Mouse (Mus musculus) yolk sac, embryonic 10.5 days (tissue): ENCODE measurements at regions not wholly inside any gene's neighbourhood (a gene's known extent, or its start where the extent isn't known, plus 50 kb on each side); places are given as distances from the start of the nearest gene placed in this dataset.
A peak's percentile ranks its signal among the peaks of the same experiment; 100 is the strongest.

Source experiments
- DNase-seq: peaks from one replicate; pipeline ENCODE4 v3.0.0-alpha.2; 2017; ENCODE audit warnings: low spot score

DNA sequence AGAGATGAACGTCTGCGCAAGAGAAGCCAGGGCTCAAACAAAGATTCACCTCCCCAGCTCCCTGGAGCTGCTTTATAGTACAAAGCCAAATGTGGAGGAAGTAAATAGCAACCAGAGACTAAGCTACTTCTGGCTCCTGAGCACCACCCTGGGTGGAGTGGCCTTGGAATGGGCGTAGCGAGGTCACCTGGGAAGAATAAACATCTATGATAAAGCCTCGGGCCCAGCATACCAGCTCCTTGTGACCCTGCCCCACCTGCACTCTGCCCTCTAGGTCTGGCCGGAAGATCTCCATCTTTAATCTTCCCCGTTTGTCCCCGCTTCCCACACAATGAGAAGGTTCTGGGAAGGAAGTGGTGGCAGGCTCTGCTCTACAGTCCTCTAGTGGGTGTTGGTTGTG, 61.0 kb upstream of the Ptpn3 start:
- no peak for DNase-seq

- peak; percentile 47 for DNase-seq
Observed at GRCm38 (mm10) chr4:57369736-57370373, 64.2 kb upstream of the Palm2 start.

GRCm38 (mm10) chr4:57377872-57378271, 56.2 kb upstream of the Palm2 start:
- peak; percentile 11 for DNase-seq

DNA sequence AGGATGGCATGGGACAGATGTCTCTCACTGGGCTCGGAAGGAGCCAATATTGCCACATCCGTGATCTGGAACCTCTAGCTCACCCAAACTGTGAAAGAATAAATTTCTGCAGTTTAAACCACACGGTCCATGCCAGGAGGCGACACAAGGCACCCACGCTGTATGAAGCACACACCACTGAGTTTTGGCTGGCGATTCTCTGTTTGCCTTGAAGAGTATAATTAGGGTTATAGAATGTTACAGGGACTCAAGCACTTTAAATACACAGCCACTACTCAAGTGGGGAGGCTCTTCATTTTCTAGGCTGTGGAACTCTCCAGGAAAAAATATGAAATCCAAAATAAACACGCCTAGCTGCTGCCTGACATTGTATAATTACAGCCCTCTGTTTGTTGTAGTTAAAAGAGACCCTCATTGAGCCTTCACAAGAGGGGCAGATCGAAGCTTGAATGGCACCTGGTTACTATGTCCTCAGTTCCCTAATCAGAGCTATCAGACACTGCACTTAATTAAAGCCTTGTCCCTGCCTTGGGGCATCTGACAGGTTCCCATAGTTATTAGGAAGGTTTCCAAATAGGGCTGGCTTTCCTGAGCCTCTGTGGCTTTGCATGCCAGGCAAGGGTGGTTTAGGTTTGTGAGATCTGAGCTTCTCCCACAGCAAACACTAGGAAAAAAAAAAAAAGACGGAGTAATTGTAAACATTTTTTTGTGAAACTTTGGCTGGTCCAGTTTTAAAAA, 53.8 kb upstream of the Palm2 start:
- DNase-seq = no peak

- DNase-seq = no peak
Observed at GRCm38 (mm10) chr4:57381306-57381705, 52.7 kb upstream of the Palm2 start.
